Mouse (Mus musculus) left cerebral cortex, postnatal 14 days (tissue): ENCODE measurements around the gene Frem1. TPM values are rescaled to one million over a fixed set of nuclear protein-coding genes. Genes with fewer than 3 reads are reported as not detected.

ENCODE experiments used
- DNase-seq, 2 experiments: peaks; one replicate each; pipeline ENCODE4 v3.0.0; 2021 to 2022; ENCODE audit warnings: low spot score in 2 of 2, mixed read lengths in 1 of 2
- intact Hi-C: fragments of 180-260 bp; cut with DNase I; formaldehyde crosslinking; loops from one replicate; pipeline ENCODE4 v1.15.1; 2025
- total RNA-seq, 2 experiments: library from RNA; stranded (reverse); gene quantifications; 2 replicates each; pipeline ENCODE4 v1.2.3; 2021

Frem1 gene
- total RNA-seq, 2 experiments from 2014 or later = 2.3 to 2.4 TPM

DNA sequence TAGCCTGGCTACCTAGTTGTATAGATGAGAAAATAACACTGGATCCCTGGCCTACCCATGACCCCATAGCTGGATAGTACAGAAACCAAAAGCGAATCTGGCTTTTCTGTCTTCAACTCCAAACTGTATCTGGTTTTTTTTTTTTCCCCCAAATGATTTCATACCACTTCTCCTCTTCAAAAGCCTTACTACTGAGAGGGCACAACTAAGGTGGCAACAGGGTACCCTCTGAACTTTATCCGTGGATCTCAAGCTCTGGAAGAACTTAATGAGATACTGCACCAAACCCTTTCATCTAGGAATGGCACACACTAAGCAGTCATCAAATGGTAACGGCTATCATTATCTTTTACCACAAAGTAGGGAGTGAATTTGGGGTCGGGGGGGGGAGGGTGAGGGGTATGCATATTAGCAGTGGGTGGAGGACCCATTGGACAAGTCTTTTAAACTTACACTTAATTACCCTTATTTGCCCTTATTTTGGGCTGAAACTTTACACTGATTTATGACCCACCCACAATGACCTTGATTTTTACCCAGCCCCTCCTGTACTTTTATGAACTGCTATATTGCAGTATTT is 193.6 kb downstream of the Frem1 start:
- intact Hi-C loops = loop anchor here (5.0 kb wide), 1 partner anchor 74 kb away; no protein-coding TSS in a partner anchor
- no peak for DNase-seq

DNA sequence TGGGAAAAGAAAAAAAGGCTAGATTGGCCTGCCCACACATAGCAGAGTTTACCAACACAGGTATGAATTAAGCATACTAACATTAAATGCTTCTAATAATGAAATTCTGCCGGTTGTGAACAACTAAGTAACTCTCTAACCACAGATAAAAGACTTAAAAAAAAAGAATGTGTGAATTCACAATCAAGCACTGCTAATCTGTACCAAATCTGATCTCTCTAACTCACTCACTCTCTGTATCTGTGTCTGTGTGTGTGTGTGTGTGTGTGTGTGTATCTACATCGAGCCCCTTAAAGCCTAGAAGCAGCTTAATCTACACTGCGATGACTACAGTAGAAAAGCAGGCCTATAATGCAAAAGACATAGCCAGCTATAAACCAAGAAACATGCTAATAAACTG is 195.2 kb downstream of the Frem1 start:
- no peak for DNase-seq
- intact Hi-C loops = loop anchor here (5.0 kb wide), 1 partner anchor 75 kb away; no protein-coding TSS in a partner anchor

DNA sequence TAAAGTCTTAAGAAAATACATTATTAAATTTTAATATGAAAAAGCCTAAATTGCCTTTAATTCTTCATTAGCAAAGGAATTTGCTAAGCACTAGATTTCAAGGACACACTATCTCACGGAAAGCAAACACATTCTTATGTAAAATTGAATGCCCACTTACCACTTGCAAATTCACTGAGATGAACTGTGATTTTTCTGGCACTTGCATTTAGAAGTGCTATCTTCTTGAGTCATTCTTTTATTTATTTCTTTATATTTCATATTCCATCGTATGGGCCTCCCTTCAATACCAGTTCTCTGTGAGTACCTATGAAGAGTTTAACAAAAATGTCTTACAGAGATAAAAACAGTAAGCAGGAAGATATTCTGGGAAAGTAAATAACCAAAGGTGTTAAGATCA is 198.3 kb downstream of the Frem1 start:
- intact Hi-C loops = no loop called here
- DNase-seq = peak in 1 of 2 experiments; percentile 25

DNA sequence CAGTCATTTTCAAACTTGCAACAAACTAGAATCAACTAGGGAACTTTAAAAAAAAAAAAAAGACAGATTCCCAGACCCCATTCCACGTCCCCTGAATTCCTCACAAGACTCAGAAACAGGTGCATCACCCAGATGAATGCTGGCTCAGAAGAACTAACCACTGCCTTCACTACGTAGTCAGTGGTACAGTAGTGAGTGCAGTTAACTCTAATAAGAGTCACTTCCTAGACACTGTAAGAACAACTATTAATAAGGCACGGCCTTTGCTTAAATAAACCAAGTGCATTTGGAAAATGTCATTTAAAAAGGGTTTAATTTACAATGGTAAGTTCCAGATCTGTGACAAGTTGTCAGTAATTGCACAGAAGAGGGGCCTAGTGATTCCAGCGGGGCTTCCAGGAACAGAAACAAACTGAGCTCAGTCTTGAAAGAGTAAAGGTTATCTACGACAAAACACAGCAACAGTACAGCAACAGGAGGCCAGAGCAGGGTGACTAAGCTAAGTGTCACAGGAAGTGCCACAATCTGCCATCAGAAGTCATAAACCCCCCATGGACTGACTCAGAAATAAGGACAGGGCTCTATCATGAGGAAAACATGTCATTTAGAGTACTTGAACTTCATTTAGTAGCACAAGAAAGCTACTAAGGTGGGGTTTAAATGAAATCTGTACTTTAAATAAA is 203.4 kb downstream of the Frem1 start:
- intact Hi-C loops = no loop called here
- DNase-seq = no peak

Other genes with a start within 250 kb of the Frem1 start
- 10 to 100 TPM; 58.9 to 62.1 TPM for gene Zdhhc21, start 192.4 kb downstream of the Frem1 start, total RNA-seq
- under 1 TPM; 0.40 to 0.51 TPM for gene Cer1, start 167.2 kb downstream of the Frem1 start, total RNA-seq